Mouse (Mus musculus) heart, adult 10 weeks (tissue): ENCODE measurements around the gene Ifi213. TPM values are rescaled to one million over a fixed set of nuclear protein-coding genes. Genes with fewer than 3 reads are reported as not detected.

Source experiments
- polyA plus RNA-seq: library from polyadenylated mRNA; stranded (reverse); fragments of 350-450 nt; fragmentation: Illumina TruSeq; extraction: RNeasy Lipid Tissue Mini Kit (QIAGEN cat#74804); gene quantifications from one replicate; pipeline ENCODE4 v1.2.3, GENCODE M21; 2014; ENCODE audit warnings: low read depth, low replicate concordance

Ifi213 gene
- 1.0 TPM for polyA plus RNA-seq

DNA sequence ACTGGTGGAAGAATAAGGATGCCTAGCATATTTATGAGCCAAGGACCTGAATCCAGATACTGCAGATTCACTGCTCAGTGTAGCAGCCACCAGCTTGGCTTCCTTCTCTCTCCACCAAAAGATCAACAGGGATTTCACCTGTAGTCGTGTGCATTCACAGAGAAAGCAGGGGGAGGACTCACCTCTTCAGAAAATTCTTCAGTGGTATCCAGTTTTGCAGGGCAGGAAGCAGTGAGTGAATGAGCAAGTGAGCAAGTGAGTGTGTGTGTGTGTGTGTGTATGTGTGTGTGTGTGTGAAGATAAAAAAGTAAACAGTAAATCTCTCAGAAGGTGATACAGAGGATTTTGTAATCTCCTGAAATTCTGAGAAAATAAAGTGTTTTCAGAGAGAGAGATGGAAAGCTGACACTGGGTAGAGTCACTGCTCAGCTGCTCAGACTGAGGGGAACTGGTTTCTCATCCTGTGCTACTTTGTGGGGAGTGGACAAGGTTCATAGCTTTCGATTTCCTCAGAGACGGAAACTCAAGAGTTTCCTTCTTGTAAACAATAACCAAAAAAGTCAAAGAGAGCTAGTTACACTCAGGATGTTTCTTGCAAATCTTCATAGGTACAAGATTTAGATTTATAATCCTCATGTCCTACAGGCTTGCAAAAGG lies at the start of gene Ifi213:
Ifi213 (minus strand) TSS at position 437 of the 657 bp plus-strand sequence.

DNA sequence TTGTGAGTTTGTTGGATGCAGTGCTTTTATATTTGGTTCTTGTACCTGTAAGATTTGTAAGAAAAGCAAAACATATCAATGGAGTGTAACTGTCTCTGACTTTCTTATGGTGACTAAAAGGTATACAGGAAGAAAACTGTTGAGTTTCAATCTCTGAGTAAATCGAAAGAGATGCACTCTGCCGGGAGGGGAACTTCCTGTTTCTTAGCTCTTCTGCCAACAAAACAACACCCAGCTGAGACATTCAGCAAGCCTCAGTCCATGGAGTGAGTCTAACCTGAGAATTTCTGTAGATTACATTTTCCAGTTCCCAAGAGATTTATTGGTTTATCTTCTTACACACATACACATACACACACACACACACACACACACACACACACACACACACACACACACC lies 31.5 kb upstream of the Ifi213 start, which contains the start of gene Ifi209:
Ifi209 (plus strand) TSS at position 296 of the 400 bp plus-strand sequence.

DNA sequence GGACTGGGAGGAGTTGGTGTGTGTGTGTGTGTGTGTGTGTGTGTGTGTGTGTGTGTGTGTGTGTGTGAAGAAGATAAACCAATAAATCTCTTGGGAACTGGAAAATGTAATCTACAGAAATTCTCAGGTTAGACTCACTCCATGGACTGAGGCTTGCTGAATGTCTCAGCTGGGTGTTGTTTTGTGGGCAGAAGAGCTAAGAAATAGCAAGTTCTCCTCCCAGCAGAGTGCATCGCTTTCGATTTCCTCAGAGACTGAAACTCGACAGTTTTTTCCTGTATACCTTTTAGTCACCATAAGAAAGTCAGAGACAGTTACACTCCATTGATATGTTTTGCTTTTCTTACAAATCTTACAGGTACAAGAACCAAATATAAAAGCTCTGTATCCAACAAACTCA lies 63.3 kb downstream of the Ifi213 start, which contains the start of gene Ifi214:
Ifi214 (minus strand) TSS at position 167 of the 400 bp plus-strand sequence.

Other genes starting within 250 kb of the Ifi213 start
- gene Aim2, start 248.4 kb downstream of the Ifi213 start, polyA plus RNA-seq, result 0.94 TPM
- 1.4 TPM for gene Cadm3, start 231.6 kb downstream of the Ifi213 start, polyA plus RNA-seq
- 1.1 TPM for gene Ifi206, start 108.2 kb downstream of the Ifi213 start, polyA plus RNA-seq
- not detected for gene Ifi214, start 63.3 kb downstream of the Ifi213 start, polyA plus RNA-seq
- 0.58 TPM for gene Ifi209, start 31.6 kb upstream of the Ifi213 start, polyA plus RNA-seq
- 2.1 TPM for gene Ifi208, start 74.4 kb upstream of the Ifi213 start, polyA plus RNA-seq
- gene Ifi207, start 142.5 kb upstream of the Ifi213 start, polyA plus RNA-seq, result 6.6 TPM
- 4.3 TPM for gene Ifi204, start 167.7 kb upstream of the Ifi213 start, polyA plus RNA-seq